Comparison of ENCODE assay signal across 7 mouse cellular contexts in the genomic region with DNA sequence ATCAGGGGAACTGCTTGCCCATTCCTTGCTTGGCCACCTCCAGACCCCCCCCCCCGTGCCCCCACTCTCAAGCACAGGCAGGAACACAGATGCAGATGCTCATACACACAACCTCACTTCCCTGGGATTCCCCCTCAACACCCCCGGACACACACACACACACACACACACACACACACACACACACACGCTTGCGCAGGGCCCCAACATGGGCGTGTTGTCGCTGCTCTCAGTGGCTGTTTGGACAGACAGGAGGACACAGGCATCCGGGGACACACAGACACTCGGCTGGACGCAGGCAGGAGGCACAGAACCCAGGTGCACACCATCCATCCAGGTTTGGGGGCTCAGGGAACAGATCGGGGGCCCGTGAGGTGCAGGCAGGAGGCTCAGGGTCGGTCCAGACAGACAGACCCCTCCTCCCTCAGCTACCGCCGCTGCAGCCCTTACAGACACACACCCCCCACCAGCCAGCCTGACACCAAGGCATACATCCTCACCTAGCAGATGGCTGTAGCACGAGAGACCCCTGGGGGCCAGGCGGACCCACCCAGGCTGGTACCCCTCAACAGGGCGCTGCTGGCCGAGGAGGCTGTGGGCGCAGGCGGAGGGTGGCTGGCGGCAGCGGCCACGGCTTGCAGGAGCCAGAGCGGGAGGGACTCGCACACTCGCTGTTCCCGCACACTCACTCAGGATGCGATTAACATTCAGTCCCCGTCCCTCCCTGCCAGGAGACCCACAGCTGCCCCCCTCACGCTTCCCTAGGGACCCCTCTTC. TPM values are rescaled to one million over a fixed set of nuclear protein-coding genes. Genes with fewer than 3 reads are reported as not detected.
DNase-seq lines count a peak whose midpoint lies in the region; ATAC-seq and TF ChIP-seq lines count a peak whose summit lies in the region.

No protein-coding gene starts in this region.

- H3K27me3 ChIP-seq in lung, embryonic 14.5 days (ENCODE audit: insufficient read depth, low read length) = peaks cover 45% of the 10 kb centered on the region
- H3K27me3 ChIP-seq in embryonic facial prominence, embryonic 11.5 days (ENCODE audit: control insufficient read depth, insufficient read depth, low read length) = peaks cover 34% of the 10 kb centered on the region
- H3K27me3 ChIP-seq in midbrain, embryonic 14.5 days (ENCODE audit: control insufficient read depth, insufficient read depth, low read length) = no peaks in the 10 kb centered on the region

- H3K27ac ChIP-seq in lung, embryonic 14.5 days (ENCODE audit: low read depth) = no peak overlapping the region
- H3K27ac ChIP-seq in embryonic facial prominence, embryonic 11.5 days (replicated peaks; ENCODE audit: low read depth, low read length) = no peak overlapping the region
- peak overlapping the region; percentile 60 for H3K27ac ChIP-seq in midbrain, embryonic 14.5 days (replicated peaks; ENCODE audit: low read depth, low read length)

- H3K4me1 ChIP-seq in lung, embryonic 14.5 days (ENCODE audit: insufficient read depth) = peaks cover 15% of the 10 kb centered on the region; the same call in 1 of the 2 replicates
- H3K4me1 ChIP-seq in embryonic facial prominence, embryonic 11.5 days (ENCODE audit: control insufficient read depth, insufficient read depth, low read length) = peaks cover 11% of the 10 kb centered on the region
- H3K4me1 ChIP-seq in midbrain, embryonic 14.5 days (ENCODE audit: control insufficient read depth, insufficient read depth, low read length) = peaks cover 50% of the 10 kb centered on the region

- H3K36me3 ChIP-seq in lung, embryonic 14.5 days (ENCODE audit: insufficient read depth) = peaks cover 18% of the 10 kb centered on the region
- H3K36me3 ChIP-seq in embryonic facial prominence, embryonic 11.5 days (replicated peaks; ENCODE audit: control insufficient read depth, insufficient read depth, low read depth, low read length) = no peaks in the 10 kb centered on the region
- H3K36me3 ChIP-seq in midbrain, embryonic 14.5 days (ENCODE audit: control insufficient read depth, insufficient read depth, low read length) = peaks cover 10% of the 10 kb centered on the region

- peak overlapping the region; percentile 27 for H3K4me3 ChIP-seq in lung, embryonic 14.5 days (ENCODE audit: low read depth, low read length)
- H3K4me3 ChIP-seq in embryonic facial prominence, embryonic 11.5 days (ENCODE audit: low read depth, low read length) = peak overlapping the region; percentile 18
- peak overlapping the region; percentile 44 for H3K4me3 ChIP-seq in midbrain, embryonic 14.5 days (replicated peaks; ENCODE audit: low read depth, low read length)

- TF ChIP-seq CTCF in lung, embryonic 14.5 days (IDR thresholded peaks at IDR 0.05; ENCODE audit: low read depth) = no peak

- H3K9me3 ChIP-seq in lung, embryonic 14.5 days (ENCODE audit: low read depth, low read length) = no peaks in the 10 kb centered on the region
- no peaks in the 10 kb centered on the region for H3K9me3 ChIP-seq in embryonic facial prominence, embryonic 11.5 days (replicated peaks; ENCODE audit: control insufficient read depth, low read length)
- no peaks in the 10 kb centered on the region for H3K9me3 ChIP-seq in midbrain, embryonic 14.5 days (ENCODE audit: control insufficient read depth, low read length)

- peak overlapping the region; percentile 59 for H3K4me2 ChIP-seq in lung, embryonic 14.5 days
- H3K4me2 ChIP-seq in embryonic facial prominence, embryonic 11.5 days (ENCODE audit: low read depth, low read length) = peak overlapping the region; percentile 55
- H3K4me2 ChIP-seq in midbrain, embryonic 14.5 days (ENCODE audit: low read length) = peak overlapping the region; percentile 75

- no peak for DNase-seq in lung, embryonic 14.5 days
- DNase-seq in lung, postnatal 14 days = no peak
- no peak for DNase-seq in embryonic facial prominence, embryonic 11.5 days (ENCODE audit: low spot score)
- DNase-seq in heart, postnatal 4 days = peak; percentile 22
- DNase-seq in midbrain, embryonic 14.5 days = peak; percentile 69

- no peak for ATAC-seq in lung, embryonic 14.5 days (ENCODE audit: insufficient read depth)
- no peak for ATAC-seq in embryonic facial prominence, embryonic 11.5 days (replicated peaks; ENCODE audit: insufficient number of reproducible peaks, low FRiP score, low TSS enrichment, low read depth)
- no peak for ATAC-seq in midbrain, embryonic 14.5 days (ENCODE audit: low FRiP score, low TSS enrichment)
- ATAC-seq in erythroid progenitor cell, adult 5-6 weeks (replicated peaks; ENCODE audit: low FRiP score, poor library complexity, severe bottlenecking) = no peak
- ATAC-seq in monocyte, adult 5-6 weeks (replicated peaks; ENCODE audit: insufficient number of reproducible peaks, low FRiP score, low TSS enrichment, poor library complexity, severe bottlenecking) = no peak

- 2% methylated on average over 30 of the region's 30 CpGs for WGBS in lung, embryonic 14.5 days
- WGBS in embryonic facial prominence, embryonic 11.5 days = 3% methylated on average over 29 of the region's 30 CpGs
- WGBS in midbrain, embryonic 14.5 days = 2% methylated on average over 30 of the region's 30 CpGs

- H3K9ac ChIP-seq in lung, embryonic 14.5 days = peak overlapping the region; percentile 13; the same call in 1 of the 2 replicates
- peak overlapping the region; percentile 41 for H3K9ac ChIP-seq in embryonic facial prominence, embryonic 11.5 days (replicated peaks; ENCODE audit: low read length)
- peak overlapping the region; percentile 68 for H3K9ac ChIP-seq in midbrain, embryonic 14.5 days (replicated peaks; ENCODE audit: low read length)

RNA-seq across cellular contexts. Expression of a gene that starts 2.1 kb away (rescaled TPM):
- 107 and 108 TPM in 2 replicates for polyA plus RNA-seq in lung, embryonic 14.5 days (2014; fragmentation: Nextera tagmentation; extraction: Ambion mirVana)
- polyA plus RNA-seq in embryonic facial prominence, embryonic 11.5 days (2014; fragmentation: Nextera tagmentation; extraction: Ambion mirVana) = 85.2 and 85.7 TPM in 2 replicates
- 100 to 1,000 TPM; 118 to 130 TPM for total RNA-seq in heart, postnatal 4 days (2021)
- 99.1 and 126 TPM in 2 replicates for polyA plus RNA-seq in midbrain, embryonic 14.5 days (2014; fragmentation: Nextera tagmentation; extraction: Ambion mirVana)
- total RNA-seq in erythroid progenitor cell, adult 5-6 weeks (2015; ENCODE audit: low replicate concordance) = 55.9 and 91.4 TPM in 2 replicates
- 31.2 and 39.1 TPM in 2 replicates for total RNA-seq in erythroid progenitor cell, adult 5-6 weeks (2017; ENCODE audit: low replicate concordance)
- total RNA-seq in monocyte, adult 5-6 weeks (2017) = 28.7 to 45.8 TPM (median 45.2 TPM) in 3 replicates

RNA-seq across cellular contexts. Expression of a gene that starts 7.7 kb away (rescaled TPM):
- 0.41 and 0.43 TPM in 2 replicates for polyA plus RNA-seq in lung, embryonic 14.5 days (2014; fragmentation: Nextera tagmentation; extraction: Ambion mirVana)
- 0.13 and 0.18 TPM in 2 replicates for polyA plus RNA-seq in embryonic facial prominence, embryonic 11.5 days (2014; fragmentation: Nextera tagmentation; extraction: Ambion mirVana)
- total RNA-seq in heart, postnatal 4 days (2021) = under 1 TPM; 0.52 to 0.63 TPM
- polyA plus RNA-seq in midbrain, embryonic 14.5 days (2014; fragmentation: Nextera tagmentation; extraction: Ambion mirVana) = 2.3 and 4.4 TPM in 2 replicates
- total RNA-seq in erythroid progenitor cell, adult 5-6 weeks (2015; ENCODE audit: low replicate concordance) = not detected in 2 replicates
- total RNA-seq in erythroid progenitor cell, adult 5-6 weeks (2017; ENCODE audit: low replicate concordance) = not detected in 2 replicates
- 0.10 TPM in 1 of 3 replicates, not detected in the others for total RNA-seq in monocyte, adult 5-6 weeks (2017)

RNA-seq across cellular contexts. Expression of a gene that starts 26.0 kb away (rescaled TPM):
- polyA plus RNA-seq in lung, embryonic 14.5 days (2014; fragmentation: Nextera tagmentation; extraction: Ambion mirVana) = 1.0 and 1.4 TPM in 2 replicates
- polyA plus RNA-seq in embryonic facial prominence, embryonic 11.5 days (2014; fragmentation: Nextera tagmentation; extraction: Ambion mirVana) = 0.85 and 1.0 TPM in 2 replicates
- total RNA-seq in heart, postnatal 4 days (2021) = 1 to 10 TPM in 1 of 2 experiments, under 1 TPM in 1; 0.90 to 1.3 TPM
- polyA plus RNA-seq in midbrain, embryonic 14.5 days (2014; fragmentation: Nextera tagmentation; extraction: Ambion mirVana) = not detected in 2 replicates
- not detected in 2 replicates for total RNA-seq in erythroid progenitor cell, adult 5-6 weeks (2015; ENCODE audit: low replicate concordance)
- total RNA-seq in erythroid progenitor cell, adult 5-6 weeks (2017; ENCODE audit: low replicate concordance) = 1.3 TPM in 1 of 2 replicates, not detected in the other
- not detected in 3 replicates for total RNA-seq in monocyte, adult 5-6 weeks (2017)

RNA-seq across cellular contexts. Expression of a gene that starts 26.3 kb away (rescaled TPM):
- 2.7 and 3.5 TPM in 2 replicates for polyA plus RNA-seq in lung, embryonic 14.5 days (2014; fragmentation: Nextera tagmentation; extraction: Ambion mirVana)
- polyA plus RNA-seq in embryonic facial prominence, embryonic 11.5 days (2014; fragmentation: Nextera tagmentation; extraction: Ambion mirVana) = 2.7 and 3.9 TPM in 2 replicates
- 10 to 100 TPM; 36.9 to 43.9 TPM for total RNA-seq in heart, postnatal 4 days (2021)
- 5.1 and 7.5 TPM in 2 replicates for polyA plus RNA-seq in midbrain, embryonic 14.5 days (2014; fragmentation: Nextera tagmentation; extraction: Ambion mirVana)
- total RNA-seq in erythroid progenitor cell, adult 5-6 weeks (2015; ENCODE audit: low replicate concordance) = 0.84 and 1.1 TPM in 2 replicates
- 4.0 and 4.6 TPM in 2 replicates for total RNA-seq in erythroid progenitor cell, adult 5-6 weeks (2017; ENCODE audit: low replicate concordance)
- total RNA-seq in monocyte, adult 5-6 weeks (2017) = 4.4 to 5.6 TPM (median 4.4 TPM) in 3 replicates

RNA-seq across cellular contexts. Expression of a gene that starts 39.7 kb away (rescaled TPM):
- 85.4 and 95.3 TPM in 2 replicates for polyA plus RNA-seq in lung, embryonic 14.5 days (2014; fragmentation: Nextera tagmentation; extraction: Ambion mirVana)
- polyA plus RNA-seq in embryonic facial prominence, embryonic 11.5 days (2014; fragmentation: Nextera tagmentation; extraction: Ambion mirVana) = 78.6 and 81.7 TPM in 2 replicates
- 10 to 100 TPM; 19.3 to 19.9 TPM for total RNA-seq in heart, postnatal 4 days (2021)
- 37.2 and 37.4 TPM in 2 replicates for polyA plus RNA-seq in midbrain, embryonic 14.5 days (2014; fragmentation: Nextera tagmentation; extraction: Ambion mirVana)
- 2.5 and 2.9 TPM in 2 replicates for total RNA-seq in erythroid progenitor cell, adult 5-6 weeks (2015; ENCODE audit: low replicate concordance)
- 0.23 and 4.0 TPM in 2 replicates for total RNA-seq in erythroid progenitor cell, adult 5-6 weeks (2017; ENCODE audit: low replicate concordance)
- 5.8 to 8.7 TPM (median 6.7 TPM) in 3 replicates for total RNA-seq in monocyte, adult 5-6 weeks (2017)

Comparison
In these comparisons a context has a peak if more than half of its experiments do, and no peak if none do; other contexts are left out.
1. DNase-seq: peak in heart, postnatal 4 days (single experiment) and midbrain, embryonic 14.5 days (single experiment); none in lung, embryonic 14.5 days (single experiment), lung, postnatal 14 days (single experiment) and embryonic facial prominence, embryonic 11.5 days (single experiment).
2. H3K9ac ChIP-seq: peak in every context shown above with its lines; median percentile 68 in midbrain, embryonic 14.5 days; 41 in embryonic facial prominence, embryonic 11.5 days; 13 in lung, embryonic 14.5 days.
3. Peak in every context shown above with its lines, with median percentiles within 50 percentile points of each other: H3K4me2 ChIP-seq and H3K4me3 ChIP-seq.